Mouse (Mus musculus) brain, embryonic 14.5 days (tissue): Measurements from ENCODE around the gene Cacng7. TPM values are rescaled to one million over a fixed set of nuclear protein-coding genes. Genes with fewer than 3 reads are reported as not detected.
A peak's percentile ranks its signal among the peaks of the same experiment; 100 is the strongest.

ENCODE experiments used
- DNase-seq: peaks from one replicate; pipeline ENCODE4 v3.0.0-alpha.2; 2011; ENCODE audit warnings: low read depth
- CTCF ChIP-seq: fragments of 200-500 bp; IDR thresholded peaks from 2 replicates; pipeline ENCODE4 v1.5.1; 2012; ENCODE audit warnings: inconsistent platforms, mild to moderate bottlenecking, moderate library complexity, borderline replicate concordance; ENCODE audit not compliant: insufficient read depth, insufficient read length; ENCODE audit errors: extremely low read depth
- POLR2A ChIP-seq: fragments of 200-500 bp; IDR thresholded peaks from 2 replicates; pipeline ENCODE4 v1.6.1; 2012; ENCODE audit warnings: mild to moderate bottlenecking, inconsistent platforms, borderline replicate concordance; ENCODE audit not compliant: poor library complexity, insufficient read depth, insufficient read length, severe bottlenecking; ENCODE audit errors: extremely low read depth
- polyA plus RNA-seq: library from polyadenylated mRNA; depleted of rRNA; stranded (reverse); fragments of >200 nt; gene quantifications from 2 replicates; pipeline ENCODE4 v1.2.3, GENCODE M21; 2012

Cacng7 gene
- polyA plus RNA-seq, 1 experiment: 171 TPM

- no peak for DNase-seq
- TF ChIP-seq CTCF: no peak
- no peak for TF ChIP-seq POLR2A
Measured at GRCm38 (mm10) chr7:3294794-3295193, 38.0 kb upstream of the Cacng7 start.

GRCm38 (mm10) chr7:3295321-3296110 is 37.2 kb upstream of the Cacng7 start:
- no peak for DNase-seq
- no peak for TF ChIP-seq POLR2A
- TF ChIP-seq CTCF: no peak

GRCm38 (mm10) chr7:3296711-3297110 is 36.0 kb upstream of the Cacng7 start:
- TF ChIP-seq CTCF (no peak), POLR2A (no peak)

GRCm38 (mm10) chr7:3299941-3300617 is 32.7 kb upstream of the Cacng7 start:
- TF ChIP-seq CTCF: peak; percentile 22; the same call in 1 of the 2 replicates
- no peak for TF ChIP-seq POLR2A
- peak; percentile 26 for DNase-seq

More at GRCm38 (mm10) chr7:3296711-3297110, 36.0 kb upstream of the Cacng7 start:
- no peak for DNase-seq

GRCm38 (mm10) chr7:3300891-3301627 is 31.7 kb upstream of the Cacng7 start:
- DNase-seq: no peak
- no peak for TF ChIP-seq POLR2A
- TF ChIP-seq CTCF: no peak

- peak; percentile 56 for DNase-seq
- TF ChIP-seq POLR2A: no peak
- no peak for TF ChIP-seq CTCF
Measured at GRCm38 (mm10) chr7:3301628-3302555, 30.9 kb upstream of the Cacng7 start.

GRCm38 (mm10) chr7:3302556-3303275 is 30.0 kb upstream of the Cacng7 start:
- DNase-seq: peak; percentile 56
- TF ChIP-seq CTCF (peak; percentile 60; the same call in 1 of the 2 replicates), POLR2A (no peak)

GRCm38 (mm10) chr7:3303276-3303781 is 29.4 kb upstream of the Cacng7 start:
- TF ChIP-seq CTCF (no peak), POLR2A (no peak)
- peak; percentile 75 for DNase-seq

- TF ChIP-seq POLR2A (no peak), CTCF (no peak)
- peak; percentile 25 for DNase-seq
Measured at GRCm38 (mm10) chr7:3303789-3304188, 29.0 kb upstream of the Cacng7 start.

- no peak for DNase-seq
- TF ChIP-seq POLR2A: no peak
- TF ChIP-seq CTCF: no peak
Measured at GRCm38 (mm10) chr7:3304298-3304697, 28.5 kb upstream of the Cacng7 start.

- TF ChIP-seq CTCF: no peak
- TF ChIP-seq POLR2A: no peak
- no peak for DNase-seq
Measured at GRCm38 (mm10) chr7:3306400-3306799, 26.4 kb upstream of the Cacng7 start.
